1 mouse cellular context compared by ENCODE assay signal in the genomic region with DNA sequence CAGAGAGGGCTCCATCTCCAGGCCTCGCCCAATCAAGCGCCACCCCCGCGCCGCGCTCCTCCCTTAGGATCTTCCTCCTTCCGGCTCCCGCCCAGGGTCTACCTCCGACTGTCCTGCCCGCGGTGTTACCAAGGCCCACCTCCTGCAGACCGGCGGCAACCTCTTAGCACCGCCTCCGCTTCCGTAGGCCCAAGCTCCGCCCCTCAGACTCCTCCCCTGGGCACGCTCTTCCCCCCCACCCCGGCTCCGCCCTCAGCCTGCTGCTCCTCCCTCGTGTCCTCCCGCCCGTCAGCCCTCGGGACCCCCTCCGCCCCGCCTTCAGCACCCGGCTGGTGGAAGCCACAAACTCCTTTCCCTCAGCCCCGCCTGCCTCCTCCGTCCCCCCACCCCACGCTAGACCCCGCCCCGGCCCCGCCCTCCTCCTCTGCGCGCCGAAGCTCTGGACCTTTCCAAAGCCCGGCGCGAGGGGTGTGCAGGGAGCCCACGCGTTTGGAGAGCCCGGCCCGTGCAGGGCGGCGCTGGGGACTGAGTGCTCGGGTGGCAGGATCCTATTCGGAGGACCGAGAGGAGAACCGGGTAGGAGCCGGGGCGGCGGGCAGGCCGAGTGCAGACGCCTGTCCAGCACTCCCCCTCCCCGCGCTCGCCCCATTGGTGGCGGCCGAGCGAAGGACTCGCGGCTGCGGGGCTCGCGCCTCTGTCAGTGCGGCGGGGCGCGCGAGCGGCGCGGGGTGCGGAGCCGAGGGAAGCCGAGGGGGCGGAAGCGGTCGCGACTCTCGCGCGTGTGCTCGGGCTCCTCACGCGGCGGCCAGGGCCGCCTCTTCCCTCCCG.
TF ChIP-seq lines count a peak whose summit lies in the region.

A gene (plus strand): TSS at position 441 of the 828 bp plus-strand sequence.
A gene (plus strand): TSS at position 747 of the 828 bp plus-strand sequence.

TF ChIP-seq in myocyte, 11 proteins besides CTCF, POLR2A, EP300 and RAD21 (continued from another document):
- TF ChIP-seq TCF12 (IDR thresholded peaks at IDR 0.05; ENCODE audit: insufficient read depth, poor library complexity, severe bottlenecking) = no peak
- peak in 1 of 3 experiments; percentile 10 for TF ChIP-seq MYOG (IDR thresholded peaks at IDR 0.05; ENCODE audit: control insufficient read depth in 1 of 3, insufficient read depth in 1 of 3, insufficient read length in 2 of 3, low read depth in 2 of 3)
- TF ChIP-seq CEBPB (IDR thresholded peaks at IDR 0.05; ENCODE audit: insufficient read depth, poor library complexity, severe bottlenecking) = no peak
- no peak for TF ChIP-seq SRF (IDR thresholded peaks at IDR 0.05; ENCODE audit: control insufficient read depth, insufficient read length, low read depth)
- TF ChIP-seq MAX (IDR thresholded peaks at IDR 0.05; ENCODE audit: low read depth) = no peak
- peak in 1 of 3 experiments; percentile 38 for TF ChIP-seq MYOD1 (IDR thresholded peaks at IDR 0.05; ENCODE audit: control insufficient read depth in 1 of 3, insufficient read length in 2 of 3, low read depth in 2 of 3)
- no peak for TF ChIP-seq USF1 (IDR thresholded peaks at IDR 0.05; ENCODE audit: low read depth)
- TF ChIP-seq TCF3 (IDR thresholded peaks at IDR 0.05; ENCODE audit: insufficient read length, low read depth) = no peak
